Mouse (Mus musculus) thymus, postnatal 4 days (tissue): ENCODE measurements around the gene Gm14419.
"Not testable (repeated sequence)": the region's sequence is repeated elsewhere in the genome, so short reads cannot be mapped to it uniquely, and the experiment has no call there.

Source experiments
- DNase-seq: peaks from one replicate; pipeline ENCODE4 v3.0.0; 2021

Gm14419 gene

DNA sequence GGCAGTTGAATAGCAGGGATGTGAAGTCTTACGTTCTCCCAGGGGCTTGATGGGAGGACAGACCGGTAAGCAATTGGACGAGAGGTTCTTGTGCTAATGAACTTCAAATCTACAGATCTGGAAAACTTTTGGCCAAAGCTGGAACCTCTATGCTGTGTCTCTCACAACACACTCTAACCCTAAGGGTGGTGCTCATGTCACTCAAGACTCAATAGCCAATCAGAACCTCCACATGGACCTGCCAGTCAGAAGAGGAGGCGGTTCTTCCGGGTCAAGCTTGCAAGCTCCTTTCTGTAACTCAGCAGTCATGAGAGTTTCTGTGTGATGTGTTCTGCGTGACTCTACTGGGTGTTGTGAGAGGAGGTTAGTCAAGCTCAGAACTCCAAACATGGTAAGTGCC is at the start of gene Gm14419:
Gene Gm14419, plus strand, starts transcription at position 301 of the 400 bp plus-strand sequence.
- DNase-seq: not testable (repeated sequence)
